Mouse (Mus musculus): Measurements from ENCODE around the gene Spata21. TPM values are rescaled to one million over a fixed set of nuclear protein-coding genes. Genes with fewer than 3 reads are reported as not detected.

Gene Spata21
- under 1 TPM; 0.17 to 0.59 TPM for total RNA-seq (2021)

DNA sequence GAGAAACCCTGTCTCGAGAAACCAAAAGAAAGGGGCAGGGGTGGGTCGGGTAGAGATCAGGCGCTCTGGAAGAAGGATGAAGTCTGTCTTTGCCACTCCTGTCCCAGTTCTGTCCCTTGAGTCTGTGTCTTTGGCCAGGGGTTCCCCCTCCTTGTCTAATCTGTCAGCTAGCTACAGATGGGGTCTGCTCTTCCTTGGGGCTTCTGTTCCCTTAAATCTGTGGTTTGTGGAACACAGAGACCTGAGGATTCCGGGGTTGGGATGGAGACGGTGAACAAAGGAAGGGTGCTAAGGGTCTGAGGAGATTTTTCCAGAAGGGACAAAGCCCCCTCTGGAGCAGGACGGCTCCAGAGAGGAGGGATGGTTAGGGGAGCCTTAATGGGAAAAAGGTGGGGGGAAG is at the start of gene Spata21:
Gene Spata21, plus strand, starts transcription at position 301 of the 400 bp plus-strand sequence.
- intact Hi-C loops (cut with DNase I), result no loop called here
- no peak for DNase-seq (ENCODE audit: extremely low spot score in 1 of 2, low spot score in 2 of 2)

DNA sequence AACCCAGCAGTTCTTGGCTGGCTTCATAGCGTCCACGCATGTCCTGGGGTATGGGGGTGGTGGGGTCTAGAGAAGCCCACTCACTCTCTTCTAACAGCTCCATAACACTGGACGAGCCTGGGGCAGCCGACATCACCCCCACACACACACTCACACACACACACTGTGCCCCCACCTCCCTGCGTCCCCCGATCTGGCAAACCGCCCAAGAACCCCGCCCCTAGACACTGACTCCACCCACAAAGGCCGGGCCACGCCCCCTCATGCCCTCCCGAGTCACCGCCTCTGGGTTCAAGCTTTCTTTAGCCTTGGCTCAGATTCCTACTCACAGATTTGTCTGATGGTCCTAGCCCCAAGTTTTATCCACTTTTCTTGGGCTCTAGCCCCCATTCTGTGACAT is 47.0 kb upstream of the Spata21 start:
- intact Hi-C loops (cut with DNase I), result no loop called here
- peak in 1 of 2 experiments; percentile 59 for DNase-seq (ENCODE audit: extremely low spot score in 1 of 2, low spot score in 2 of 2)

DNA sequence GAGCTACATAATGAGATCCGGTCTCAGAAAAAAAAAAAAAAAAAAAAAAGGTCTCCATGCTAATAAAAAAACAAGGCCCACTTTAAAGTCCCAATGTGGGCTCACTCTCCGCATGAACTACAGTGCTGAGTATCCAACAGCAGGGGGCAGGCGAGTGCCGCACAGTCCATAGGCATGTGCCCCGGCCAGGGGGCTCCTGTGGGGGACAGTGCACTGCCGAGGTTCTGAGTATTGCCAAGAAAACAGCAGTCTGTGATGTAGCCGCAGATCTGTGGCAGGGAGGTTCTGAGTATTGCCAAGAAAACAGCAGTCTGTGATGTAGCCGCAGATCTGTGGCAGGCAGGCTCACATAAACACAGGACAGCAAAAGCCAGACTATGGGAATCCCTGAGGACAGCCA is 43.3 kb upstream of the Spata21 start:
- peak; percentile 37 to 83 for DNase-seq (ENCODE audit: extremely low spot score in 1 of 2, low spot score in 2 of 2)
- intact Hi-C loops (cut with DNase I), result no loop called here

DNA sequence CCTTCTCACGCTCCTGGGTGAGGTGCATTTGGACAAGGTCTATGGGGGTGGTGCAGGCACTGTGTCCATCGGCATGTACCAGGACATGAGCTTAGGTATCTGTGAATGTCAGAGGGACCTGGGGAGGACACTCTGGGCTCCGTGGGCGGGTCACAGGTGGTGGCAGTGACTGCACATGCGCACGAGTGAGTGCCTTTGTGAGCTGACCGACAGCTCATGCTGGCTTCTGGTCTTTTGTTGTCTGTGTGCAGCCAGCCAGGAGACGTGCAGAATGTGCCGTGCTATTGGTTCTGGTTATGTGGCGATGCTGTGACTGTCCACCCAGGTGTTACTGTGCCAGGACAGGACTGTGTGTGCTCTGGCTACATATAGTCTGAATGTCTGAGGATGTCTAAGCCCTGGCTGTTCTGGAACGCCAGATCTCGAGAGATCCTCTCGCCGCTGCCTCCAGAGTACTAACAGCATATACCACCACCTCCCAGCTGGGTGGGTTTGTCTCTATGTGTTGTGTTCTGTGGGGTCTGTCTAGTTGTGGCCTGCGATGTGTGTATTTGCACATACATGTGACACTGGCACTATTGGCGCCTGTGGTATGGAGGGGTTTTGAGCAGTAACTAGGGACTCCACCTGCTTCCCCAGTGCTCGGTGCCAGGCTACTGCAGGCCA is 39.2 kb upstream of the Spata21 start:
- intact Hi-C loops (cut with DNase I), result no loop called here

DNA sequence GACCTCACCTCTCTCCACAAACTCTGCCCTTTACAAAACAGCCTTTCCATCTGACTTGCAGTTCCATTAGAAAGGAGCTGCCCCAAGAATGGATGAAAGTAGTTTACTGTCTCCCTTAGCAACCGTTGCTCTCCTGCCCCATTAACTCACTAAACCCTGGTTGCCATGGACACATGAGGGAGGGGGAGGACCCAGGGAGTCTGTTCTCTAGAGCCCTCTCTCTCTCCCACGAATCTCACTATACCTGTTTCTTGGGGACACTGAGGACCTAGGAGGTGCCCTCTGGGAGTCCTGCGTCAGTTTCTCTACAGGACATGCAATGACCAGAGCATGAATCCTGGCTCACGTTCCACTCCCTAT is 38.7 kb upstream of the Spata21 start:
- intact Hi-C loops (cut with DNase I), result no loop called here
- peak in 1 of 2 experiments; percentile 67 for DNase-seq (ENCODE audit: extremely low spot score in 1 of 2, low spot score in 2 of 2)

More for the DNA sequence above, 39.2 kb upstream of the Spata21 start:
- DNase-seq (ENCODE audit: extremely low spot score in 1 of 2, low spot score in 2 of 2), result no peak

DNA sequence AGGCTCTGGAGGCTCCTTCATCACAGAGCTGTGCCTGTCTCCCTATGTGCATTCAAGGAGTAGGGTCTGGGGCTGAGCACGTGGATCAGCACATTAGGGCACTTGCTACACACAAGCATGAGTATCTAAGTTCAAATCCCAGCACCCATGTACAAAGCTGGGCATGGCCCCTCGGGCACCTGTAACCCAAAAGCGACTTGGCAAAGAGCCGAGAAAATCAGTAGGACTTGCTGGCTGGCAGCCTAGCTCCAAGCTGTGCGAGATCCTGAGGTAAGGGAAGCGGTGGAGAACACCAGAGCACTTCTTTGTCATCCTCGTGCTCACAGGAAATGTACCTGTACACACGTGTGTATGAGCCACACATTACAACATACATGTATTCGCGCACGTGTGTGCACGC is 35.7 kb upstream of the Spata21 start:
- intact Hi-C loops (cut with DNase I), result no loop called here
- no peak for DNase-seq (ENCODE audit: extremely low spot score in 1 of 2, low spot score in 2 of 2)

DNA sequence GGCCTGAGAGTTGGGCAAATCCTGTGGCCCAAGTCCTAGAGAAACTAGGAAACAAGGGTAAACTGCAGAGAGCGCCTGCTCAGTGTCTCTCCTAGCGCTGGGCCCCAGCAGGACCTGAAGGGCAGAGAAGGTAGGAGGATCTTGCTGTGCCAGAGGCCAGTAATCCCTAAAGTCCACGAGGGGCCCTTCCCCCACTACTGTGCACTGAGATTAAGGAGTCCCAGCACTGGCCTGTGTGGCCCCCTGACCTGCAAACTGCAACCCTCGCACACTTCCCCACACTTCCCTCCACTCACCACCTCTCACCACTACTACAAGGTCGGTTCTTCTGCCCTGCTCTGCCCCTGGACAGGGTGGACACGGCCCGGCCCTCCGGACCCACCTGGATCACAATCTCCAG is 35.0 kb upstream of the Spata21 start:
- intact Hi-C loops (cut with DNase I), result no loop called here
- no peak for DNase-seq (ENCODE audit: extremely low spot score in 1 of 2, low spot score in 2 of 2)

DNA sequence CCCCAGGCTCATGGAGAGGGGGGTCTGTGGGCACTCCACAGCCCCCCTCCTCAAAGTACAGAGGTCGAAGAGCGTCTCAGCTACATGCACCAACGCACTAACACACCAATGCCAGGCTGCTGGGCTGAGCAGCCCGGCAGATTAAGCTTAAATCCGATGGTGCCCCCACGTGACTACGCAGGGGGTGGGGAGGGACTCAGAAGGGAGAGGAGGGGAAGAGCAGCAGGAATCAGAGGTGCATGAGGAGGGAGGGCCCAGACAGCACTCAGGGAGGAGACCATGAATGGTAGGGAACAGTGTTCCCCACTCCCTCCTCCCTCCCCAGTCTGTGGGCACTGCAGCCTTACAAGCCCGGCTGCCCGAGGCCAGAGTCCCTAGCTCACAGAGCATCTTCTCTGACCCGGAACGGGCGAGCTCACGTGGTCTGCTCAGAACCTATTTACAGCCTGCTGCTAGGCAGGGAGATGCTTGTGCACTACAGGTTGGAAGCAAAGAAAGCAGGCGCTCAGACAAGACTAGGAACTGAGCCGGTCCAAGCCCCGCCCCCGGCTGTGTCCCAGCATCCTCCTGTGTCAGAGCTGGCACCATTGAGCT is 34.5 kb upstream of the Spata21 start:
- peak; percentile 62 to 86 for DNase-seq (ENCODE audit: extremely low spot score in 1 of 2, low spot score in 2 of 2)
- intact Hi-C loops (cut with DNase I), result no loop called here

DNA sequence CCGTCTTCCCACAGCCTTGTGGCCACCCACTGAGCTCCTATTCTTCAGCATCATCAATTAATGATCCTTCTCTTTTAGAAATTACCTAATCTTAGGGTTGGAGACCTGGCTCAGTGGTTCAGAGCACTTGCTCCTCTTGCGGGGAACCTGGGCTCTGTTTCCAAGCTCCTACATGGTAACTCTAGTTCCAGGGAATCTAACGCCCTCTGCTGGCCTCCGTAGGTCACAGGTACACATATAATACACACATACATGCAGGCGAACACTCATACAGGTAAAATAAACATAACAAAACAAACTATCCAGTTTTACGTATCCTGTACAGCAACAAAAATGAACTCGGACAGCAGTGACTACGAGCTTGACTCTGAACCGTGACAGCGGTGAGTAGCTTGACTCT is 31.2 kb upstream of the Spata21 start:
- intact Hi-C loops (cut with DNase I), result no loop called here

DNA sequence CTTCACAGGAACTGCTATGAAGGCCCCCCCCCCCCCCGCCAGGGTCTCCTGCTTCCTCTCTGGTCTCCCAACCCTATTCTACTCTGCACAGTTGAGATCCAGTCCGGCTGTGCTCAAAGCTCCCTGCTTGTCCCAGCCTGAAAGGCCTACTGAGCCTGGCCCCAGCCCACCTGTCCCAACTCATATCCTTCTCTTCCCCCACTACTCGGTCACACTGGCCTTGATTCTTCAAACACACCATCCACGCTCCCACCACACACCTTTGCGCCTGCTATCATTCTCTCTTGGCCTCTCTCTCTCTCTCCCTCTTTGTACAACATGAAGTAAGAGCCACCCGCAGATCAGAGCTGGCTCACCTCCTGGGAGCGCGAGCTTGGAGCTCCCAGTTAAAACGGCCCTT is 29.3 kb upstream of the Spata21 start:
- intact Hi-C loops (cut with DNase I), result no loop called here
- no peak for DNase-seq (ENCODE audit: extremely low spot score in 1 of 2, low spot score in 2 of 2)

More for the DNA sequence above, 31.2 kb upstream of the Spata21 start:
- DNase-seq (ENCODE audit: extremely low spot score in 1 of 2, low spot score in 2 of 2), result no peak

DNA sequence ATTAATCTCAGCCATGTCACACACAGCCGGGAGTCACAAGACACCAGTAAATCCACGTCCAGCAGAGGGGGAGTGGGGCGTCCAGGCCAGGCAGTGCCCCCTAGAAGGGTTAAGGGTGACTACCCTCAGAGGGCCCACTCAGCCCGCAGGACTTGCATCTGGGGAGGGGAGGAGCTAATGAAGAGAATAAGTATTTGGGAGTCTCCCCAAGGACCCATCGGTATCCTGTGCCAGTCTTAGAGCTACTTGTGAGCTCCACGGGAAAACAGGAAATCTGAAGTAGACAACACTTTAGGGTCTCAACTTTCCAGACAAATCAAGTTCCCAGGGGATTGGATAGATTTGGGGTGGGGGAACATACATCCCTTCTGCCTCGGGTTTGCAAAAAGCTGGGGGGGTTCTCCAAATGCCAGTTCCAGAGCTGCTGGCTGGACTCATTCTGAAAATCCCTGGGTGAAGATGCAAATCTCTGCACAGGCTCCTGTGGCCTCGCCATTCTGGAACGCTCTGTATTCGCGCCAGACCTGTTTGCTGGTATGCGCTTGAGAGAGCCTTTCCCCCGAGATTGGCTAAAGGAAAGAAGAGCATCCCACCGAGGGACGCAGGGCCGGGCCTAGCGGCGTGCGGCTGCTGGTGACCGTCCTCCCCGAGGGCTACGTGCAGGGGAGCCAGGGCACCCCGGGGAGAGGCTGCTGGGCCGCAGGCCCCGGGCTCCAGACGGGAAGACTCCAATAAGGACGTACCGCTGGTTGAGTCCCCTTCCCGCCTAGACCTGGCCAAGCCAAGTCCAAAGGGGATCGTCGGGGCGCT is 28.3 kb upstream of the Spata21 start:
- intact Hi-C loops (cut with DNase I), result no loop called here
- no peak for DNase-seq (ENCODE audit: extremely low spot score in 1 of 2, low spot score in 2 of 2)

DNA sequence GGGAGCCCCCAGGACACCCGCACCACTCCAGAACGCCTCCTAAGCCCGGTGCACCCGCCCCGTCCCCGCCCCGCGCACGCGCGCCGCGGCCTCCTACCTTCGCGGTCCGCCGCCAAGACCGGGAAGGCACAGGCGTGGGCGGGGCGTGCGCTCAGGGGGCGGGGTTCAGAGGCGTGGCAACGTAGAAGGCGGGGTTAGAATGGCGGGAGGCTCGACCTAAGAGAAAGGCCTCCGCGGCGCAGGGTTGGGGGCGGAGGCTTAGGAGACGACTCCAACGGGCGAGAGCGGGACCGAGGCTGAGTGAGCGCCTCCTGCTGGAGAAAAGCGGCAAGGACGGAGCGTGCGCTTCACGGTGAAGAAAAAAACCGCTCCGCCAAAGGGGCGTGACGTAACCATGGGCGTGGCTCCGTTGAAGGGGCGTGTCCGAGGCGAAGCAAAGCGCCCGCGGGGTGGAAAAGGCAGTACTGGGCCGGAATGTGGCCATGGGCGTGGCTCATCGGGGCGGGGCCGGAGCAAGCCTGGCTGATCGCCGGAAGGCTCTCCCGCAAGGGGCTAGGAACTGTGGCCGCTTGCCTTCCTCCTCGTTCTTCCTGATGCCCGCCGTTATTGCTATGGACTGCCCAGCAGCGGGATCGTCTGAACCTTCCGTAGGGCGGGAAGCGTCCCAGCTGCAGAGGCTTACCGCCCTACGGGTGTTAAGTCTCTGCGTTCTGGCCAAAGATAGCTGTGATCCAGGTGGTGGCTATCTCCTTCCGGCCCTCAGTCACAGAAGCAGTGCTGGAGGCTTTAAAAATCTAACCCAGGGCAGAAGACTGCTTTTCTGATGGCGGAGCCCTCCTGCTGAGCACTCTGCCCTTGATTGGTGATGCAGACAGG is 27.5 kb upstream of the Spata21 start, which contains the start of gene Crocc:
Gene Crocc, minus strand, starts transcription at position 125 of the 876 bp plus-strand sequence.
- DNase-seq (ENCODE audit: extremely low spot score in 1 of 2, low spot score in 2 of 2), result peak; percentile 96 to 98
- intact Hi-C loops (cut with DNase I), result no loop called here

DNA sequence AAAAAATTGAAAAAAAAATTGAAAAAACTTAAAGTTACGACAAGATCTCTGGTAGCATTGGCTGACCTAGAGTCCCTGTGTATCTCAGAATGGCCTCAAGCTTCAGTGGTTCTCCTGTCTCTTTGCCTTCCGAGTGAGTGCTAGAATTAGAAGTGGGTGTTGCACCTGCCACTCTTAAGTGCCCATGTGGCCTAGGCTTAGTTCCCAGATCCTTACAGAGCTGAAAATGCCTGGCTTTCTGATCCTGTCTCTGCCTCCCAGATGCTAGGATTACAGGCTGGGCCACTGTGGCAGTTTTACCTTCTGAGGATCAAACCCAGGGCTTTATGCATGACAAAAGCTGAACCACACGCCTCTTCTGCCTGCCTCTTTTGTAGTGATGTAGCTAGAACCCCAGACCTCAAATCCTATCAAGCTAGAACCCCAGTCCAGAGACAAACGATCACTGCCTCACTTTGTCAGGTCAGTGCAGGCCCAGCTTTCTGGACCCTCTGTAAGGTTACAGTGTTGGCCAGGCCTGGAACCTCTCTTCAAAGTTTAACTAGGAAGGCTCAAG is 24.0 kb upstream of the Spata21 start:
- intact Hi-C loops (cut with DNase I), result no loop called here

DNA sequence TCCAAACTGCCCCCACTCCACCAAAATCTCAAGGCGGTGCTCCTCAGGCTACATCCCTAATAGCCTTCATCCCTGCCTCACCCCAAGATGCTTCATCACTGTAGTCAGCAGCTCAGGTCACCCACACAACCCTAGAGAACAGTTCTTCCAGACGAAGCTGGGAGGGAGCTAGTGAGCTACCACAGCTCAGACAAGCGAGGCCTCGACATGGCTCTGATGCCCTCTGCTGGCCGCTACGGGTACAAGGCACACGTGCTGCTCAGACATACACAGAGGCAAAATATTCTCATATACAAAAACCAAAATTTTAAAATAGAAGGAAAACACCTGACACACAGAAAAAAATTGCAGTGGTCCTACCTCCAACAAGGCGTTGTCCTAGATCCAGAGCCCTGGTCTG is 23.0 kb upstream of the Spata21 start:
- intact Hi-C loops (cut with DNase I), result no loop called here
- peak; percentile 80 to 88 for DNase-seq (ENCODE audit: extremely low spot score in 1 of 2, low spot score in 2 of 2)

More for the DNA sequence above, 24.0 kb upstream of the Spata21 start:
- no peak for DNase-seq (ENCODE audit: extremely low spot score in 1 of 2, low spot score in 2 of 2)

DNA sequence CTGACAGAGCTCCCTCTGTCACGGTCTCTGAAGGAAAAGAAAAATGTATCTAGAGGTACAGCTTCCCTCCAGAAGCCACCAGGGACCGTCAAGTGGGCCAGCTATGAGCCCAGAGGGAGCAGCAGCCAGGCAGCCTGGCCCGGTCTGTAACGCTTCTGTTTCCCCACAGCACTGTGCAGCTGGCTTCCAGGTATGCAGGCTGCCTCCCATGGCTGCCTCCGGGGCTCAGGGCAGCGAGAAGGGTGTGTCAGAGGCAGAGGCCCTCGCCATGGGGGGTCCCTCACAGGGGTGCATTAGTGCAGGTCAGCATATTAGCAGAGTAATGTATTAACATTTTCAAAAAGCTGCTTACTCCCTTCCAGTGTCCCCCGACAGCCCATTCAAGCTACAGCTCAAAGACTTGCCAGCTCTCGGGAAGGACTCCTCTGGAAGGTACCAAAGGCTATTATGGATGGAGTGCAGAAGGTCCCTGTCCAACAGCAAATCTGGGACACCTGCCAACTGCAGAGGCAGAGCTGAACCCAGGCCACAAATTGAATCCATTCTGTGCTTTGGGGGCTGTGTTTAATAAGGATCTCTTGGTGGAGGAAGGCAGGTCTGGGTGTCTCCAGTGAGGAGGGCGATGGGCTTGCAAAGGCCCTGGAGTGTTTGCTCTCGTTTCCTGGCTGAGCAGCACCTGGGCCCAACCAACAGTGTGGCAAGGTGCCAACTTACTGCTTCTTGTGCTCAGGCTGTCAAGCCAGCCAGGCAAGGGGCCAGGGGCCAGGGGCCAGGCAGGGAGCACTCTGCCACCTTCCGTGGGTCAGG is 21.2 kb upstream of the Spata21 start:
- DNase-seq (ENCODE audit: extremely low spot score in 1 of 2, low spot score in 2 of 2), result no peak
- intact Hi-C loops (cut with DNase I), result no loop called here

DNA sequence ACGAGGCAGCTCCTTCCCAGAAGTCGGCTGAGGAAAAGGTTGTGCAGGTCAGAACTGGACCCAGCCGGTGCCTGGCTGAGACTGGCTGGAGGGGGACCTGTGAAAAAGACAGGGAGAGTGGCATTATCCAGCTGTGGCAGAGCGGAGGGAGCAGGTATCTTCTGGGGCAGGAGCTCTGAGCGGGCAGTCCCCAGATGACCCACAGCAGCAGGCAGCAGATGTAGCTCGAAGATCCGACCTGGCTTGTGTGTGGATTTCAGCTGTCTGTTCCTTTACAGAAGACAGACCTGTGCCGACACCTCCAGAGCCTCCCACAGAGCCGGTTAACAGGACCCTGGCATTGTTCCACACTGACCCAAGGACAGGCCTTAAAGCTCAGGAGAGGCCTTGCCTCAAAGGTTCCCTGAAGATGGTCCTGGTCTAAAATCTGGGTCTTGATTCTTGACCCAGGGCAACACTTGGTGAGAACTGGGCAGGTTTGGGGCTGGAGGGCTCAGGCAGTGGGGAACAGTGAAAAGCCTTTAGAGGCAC is 20.6 kb upstream of the Spata21 start:
- DNase-seq (ENCODE audit: extremely low spot score in 1 of 2, low spot score in 2 of 2), result no peak
- intact Hi-C loops (cut with DNase I), result no loop called here

DNA sequence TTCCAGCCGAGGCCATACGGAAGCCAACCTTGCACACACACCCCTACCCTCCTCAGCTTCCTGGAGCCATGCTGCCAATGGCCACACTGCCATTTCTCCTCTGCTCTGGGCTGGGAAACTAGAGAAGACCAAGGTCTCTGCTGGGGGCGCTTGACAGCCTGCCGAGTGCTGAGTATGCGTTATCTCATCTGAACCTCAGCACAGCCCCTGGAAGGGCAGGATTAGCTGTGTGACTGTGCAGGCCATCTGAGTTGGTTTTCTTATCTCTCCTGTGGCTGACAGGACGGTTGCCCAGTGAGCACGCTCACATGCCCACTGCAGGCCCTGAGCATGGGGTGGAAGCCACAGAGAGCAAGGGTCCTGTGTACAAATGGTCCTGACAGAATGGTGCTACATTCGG is 19.5 kb upstream of the Spata21 start:
- intact Hi-C loops (cut with DNase I), result no loop called here
- DNase-seq (ENCODE audit: extremely low spot score in 1 of 2, low spot score in 2 of 2), result no peak

DNA sequence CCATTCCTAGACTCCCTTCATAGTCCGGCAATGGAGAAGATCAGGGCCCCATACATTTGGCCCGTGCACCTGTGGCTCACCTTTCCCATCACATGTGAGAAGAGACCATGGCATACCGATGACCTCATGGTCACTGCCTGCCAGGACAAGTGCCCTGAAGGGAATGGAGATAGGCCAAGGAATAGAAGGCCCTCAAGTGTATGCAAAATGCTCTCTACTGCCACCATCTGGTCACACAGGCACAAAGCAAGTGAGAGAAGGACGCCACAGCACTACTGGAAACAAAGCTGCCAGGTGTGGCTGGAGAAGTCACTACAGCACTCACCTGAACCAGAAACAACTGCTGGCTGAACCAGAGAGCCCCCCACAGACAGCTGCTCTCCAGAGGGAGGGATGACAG is 18.4 kb upstream of the Spata21 start:
- no peak for DNase-seq (ENCODE audit: extremely low spot score in 1 of 2, low spot score in 2 of 2)
- intact Hi-C loops (cut with DNase I), result no loop called here
